Mouse (Mus musculus) forebrain, embryonic 14.5 days (tissue): Measurements from ENCODE around the gene Sec24d. TPM values are rescaled to one million over a fixed set of nuclear protein-coding genes. Genes with fewer than 3 reads are reported as not detected.
"Not testable (repeated sequence)": the region's sequence is repeated elsewhere in the genome, so short reads cannot be mapped to it uniquely, and the experiment has no call there.

Experiments used
- ATAC-seq: fragments of 200-750 bp; cut with Nextera tagmentation; 2 replicates; pipeline ENCODE4 v1.8.0; 2017; ENCODE audit warnings: mild to moderate bottlenecking, moderate library complexity
- DNase-seq: peaks from one replicate; pipeline ENCODE4 v3.0.0-alpha.2; 2015; ENCODE audit warnings: low spot score
- H3K27ac ChIP-seq: fragments of 300-500 bp; sonication (generic); 2 replicates; pipeline ENCODE4 v1.5.1; 2014; ENCODE audit warnings: low read depth, mild to moderate bottlenecking, control low read depth, low read length, moderate library complexity
- H3K27me3 ChIP-seq: fragments of 300-500 bp; sonication (generic); replicated peaks from 2 replicates; pipeline ENCODE4 v1.6.1; 2014; ENCODE audit warnings: low read length, control low read depth, mixed read lengths; ENCODE audit not compliant: control insufficient read depth, insufficient read depth
- H3K36me3 ChIP-seq: fragments of 300-500 bp; sonication (generic); 2 replicates; pipeline ENCODE4 v1.6.1; 2014; ENCODE audit warnings: low read length, control low read depth; ENCODE audit not compliant: control insufficient read depth, insufficient read depth
- H3K4me1 ChIP-seq: fragments of 300-500 bp; sonication (generic); 2 replicates; pipeline ENCODE4 v1.6.1; 2014; ENCODE audit warnings: antibody characterized with exemption, low read length, control low read depth; ENCODE audit not compliant: control insufficient read depth, insufficient read depth
- H3K4me2 ChIP-seq: fragments of 300-500 bp; sonication (generic); 2 replicates; pipeline ENCODE4 v1.6.1; 2014; ENCODE audit warnings: mild to moderate bottlenecking, control low read depth, low read length
- H3K4me3 ChIP-seq: fragments of 300-500 bp; sonication (generic); 2 replicates; pipeline ENCODE4 v1.5.1; 2014; ENCODE audit warnings: low read depth, low read length, control low read depth
- H3K9ac ChIP-seq: fragments of 300-500 bp; sonication (generic); 2 replicates; pipeline ENCODE4 v1.6.1; 2014; ENCODE audit warnings: mild to moderate bottlenecking, low read length, control low read depth, moderate library complexity
- H3K9me3 ChIP-seq: fragments of 300-500 bp; sonication (generic); replicated peaks from 2 replicates; pipeline ENCODE4 v1.6.1; 2016; ENCODE audit warnings: low read length, control low read depth, mixed read lengths; ENCODE audit not compliant: control insufficient read depth
- WGBS: fragments of 180-500 bp; shearing (Covaris S2); extraction: QIAGEN DNeasy Blood & Tissue Kit; methylation state at CpG from one replicate; pipeline ENCODE4 v1.1.7; 2014; 5-methylcytosine and 5-hydroxymethylcytosine counted together
- polyA plus RNA-seq: library from polyadenylated mRNA; unstranded; fragments of >200 nt; fragmentation: Nextera tagmentation; extraction: Ambion mirVana; gene quantifications from 2 replicates; pipeline ENCODE4 v1.2.1, GENCODE M21; 2014

Gene Sec24d
- polyA plus RNA-seq, 1 experiment from 2014 or later = 16.8 TPM

GRCm38 (mm10) chr3:123356377-123356991, 89.2 kb downstream of the Sec24d start:
- H3K9me3 ChIP-seq = no peaks in the 10 kb centered on the region
- no peak overlapping the region for H3K9ac ChIP-seq
- H3K4me1 ChIP-seq = no peaks in the 10 kb centered on the region
- no peak overlapping the region for H3K4me3 ChIP-seq
- H3K4me2 ChIP-seq = no peak overlapping the region
- no peaks in the 10 kb centered on the region for H3K27me3 ChIP-seq
- DNase-seq (no peak), ATAC-seq (no peak)
- WGBS = 83% methylated on average over 4 of the region's 4 CpGs
- no peak overlapping the region for H3K27ac ChIP-seq
- H3K36me3 ChIP-seq = no peaks in the 10 kb centered on the region

DNA sequence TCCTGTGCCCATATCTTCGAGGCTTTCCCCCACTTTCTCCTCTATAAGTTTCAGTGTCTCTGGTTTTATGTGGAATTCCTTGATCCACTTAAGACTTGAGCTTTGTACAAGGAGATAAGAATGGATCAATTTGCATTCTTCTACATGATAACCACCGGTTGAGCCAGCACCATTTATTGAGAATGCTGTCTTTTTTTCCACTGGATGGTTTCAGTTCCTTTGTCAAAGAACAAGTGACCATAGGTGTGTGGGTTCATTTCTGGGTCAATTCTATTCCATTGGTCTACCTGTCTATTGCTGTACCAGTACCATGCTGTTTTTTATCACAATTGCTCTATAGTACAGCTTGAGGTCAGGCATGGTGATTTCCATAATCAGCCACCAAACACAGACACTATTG, 99.6 kb downstream of the Sec24d start:
- WGBS = 93% methylated on average over 2 of the region's 2 CpGs
- H3K9ac ChIP-seq = not testable (repeated sequence)

GRCm38 (mm10) chr3:123369161-123369560, 101.9 kb downstream of the Sec24d start:
- Histone ChIP-seq H3K9me3 (no peaks in the 10 kb centered on the region), H3K4me2 (no peak overlapping the region), H3K9ac (no peak overlapping the region), H3K4me1 (no peaks in the 10 kb centered on the region), H3K36me3 (peaks cover 56% of the 10 kb centered on the region), H3K27me3 (no peaks in the 10 kb centered on the region), H3K4me3 (no peak overlapping the region), H3K27ac (no peak overlapping the region)
- ATAC-seq (no peak), DNase-seq (no peak)
- WGBS = 91% methylated on average over 12 of the region's 12 CpGs

More for the DNA sequence above, 99.6 kb downstream of the Sec24d start:
- H3K9me3 ChIP-seq, H3K4me1 ChIP-seq, DNase-seq, ATAC-seq, H3K4me2 ChIP-seq, H3K27me3 ChIP-seq, H3K4me3 ChIP-seq, H3K27ac ChIP-seq: not testable (repeated sequence)
- H3K36me3 ChIP-seq = peaks cover 49% of the 10 kb centered on the region

- Histone ChIP-seq H3K9me3 (no peaks in the 10 kb centered on the region), H3K4me2 (no peak overlapping the region), H3K36me3 (peaks cover 63% of the 10 kb centered on the region), H3K27me3 (no peaks in the 10 kb centered on the region), H3K4me1 (no peaks in the 10 kb centered on the region), H3K27ac (no peak overlapping the region), H3K4me3 (no peak overlapping the region), H3K9ac (no peak overlapping the region)
- ATAC-seq (no peak), DNase-seq (no peak)
- 96% methylated on average over 5 of the region's 5 CpGs for WGBS
These were observed 103.7 kb downstream of the Sec24d start for GRCm38 (mm10) chr3:123370927-123371326.

DNA sequence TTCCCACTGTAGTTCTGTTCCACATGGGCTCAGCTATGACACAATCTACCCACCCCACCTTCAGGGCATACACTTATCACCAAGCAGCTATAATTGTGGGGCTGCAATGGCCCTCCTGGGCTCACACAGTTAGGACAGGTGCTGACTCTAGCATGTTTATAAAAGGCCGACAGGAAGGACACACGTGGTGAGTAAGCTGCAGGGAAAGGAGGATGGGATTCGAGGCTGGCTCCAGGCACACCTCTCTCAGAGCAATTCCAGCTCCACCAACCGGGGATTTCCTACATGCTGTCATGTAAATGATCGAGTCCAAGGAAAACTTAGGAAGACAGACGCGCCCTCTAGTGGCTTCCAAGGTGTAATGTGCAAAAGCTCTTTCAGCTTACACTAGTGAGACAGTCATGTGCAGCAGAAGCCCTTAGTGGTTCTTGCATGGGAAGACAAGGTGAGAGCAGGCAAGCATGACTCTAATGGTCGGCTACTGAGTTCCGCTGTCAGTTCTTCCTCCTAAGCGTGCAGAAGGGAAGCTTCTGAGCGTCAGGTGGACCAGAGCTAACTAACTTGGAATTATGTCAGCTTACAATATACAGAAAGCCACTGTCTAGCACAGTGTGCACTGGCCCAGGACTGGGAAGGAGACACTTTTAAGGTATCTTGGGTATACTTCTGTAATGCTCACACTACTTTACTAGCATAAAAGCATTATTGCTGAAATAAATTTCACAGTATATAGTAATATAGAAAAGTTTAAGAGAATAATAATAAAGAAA, 104.7 kb downstream of the Sec24d start:
- Histone ChIP-seq H3K9me3 (no peaks in the 10 kb centered on the region), H3K9ac (no peak overlapping the region), H3K27me3 (no peaks in the 10 kb centered on the region), H3K4me2 (no peak overlapping the region), H3K4me1 (no peaks in the 10 kb centered on the region), H3K27ac (no peak overlapping the region), H3K36me3 (peaks cover 63% of the 10 kb centered on the region), H3K4me3 (no peak overlapping the region)
- 32% methylated on average over 11 of the region's 11 CpGs for WGBS
- peak; percentile 87 for DNase-seq
- peak; percentile 74 for ATAC-seq

DNA sequence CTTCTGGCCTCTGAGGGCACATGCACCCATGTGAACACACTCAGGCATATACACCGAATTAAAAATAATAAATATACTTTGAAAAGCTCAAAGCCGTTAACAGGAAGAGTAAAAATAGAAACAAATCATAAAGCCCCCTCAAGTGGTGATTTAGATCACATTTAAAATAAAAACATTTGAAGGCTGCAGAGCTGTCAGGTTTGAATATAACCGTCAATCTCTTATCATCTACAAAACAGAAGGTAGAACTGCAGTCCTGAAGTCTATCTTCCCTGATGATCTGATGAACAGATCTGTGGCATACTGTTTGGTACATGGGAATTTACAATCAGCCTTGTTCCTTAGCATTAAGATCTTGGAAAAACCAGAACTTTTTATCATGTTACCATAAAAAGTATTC, 109.3 kb downstream of the Sec24d start:
- no peak overlapping the region for H3K4me3 ChIP-seq
- no peaks in the 10 kb centered on the region for H3K4me1 ChIP-seq
- DNase-seq = no peak
- H3K27ac ChIP-seq = no peak overlapping the region
- ATAC-seq = no peak
- WGBS = 97% methylated on average over 3 of the region's 3 CpGs
- no peaks in the 10 kb centered on the region for H3K27me3 ChIP-seq
- no peak overlapping the region for H3K9ac ChIP-seq
- no peaks in the 10 kb centered on the region for H3K9me3 ChIP-seq
- H3K4me2 ChIP-seq = no peak overlapping the region
- peaks cover 53% of the 10 kb centered on the region for H3K36me3 ChIP-seq

DNA sequence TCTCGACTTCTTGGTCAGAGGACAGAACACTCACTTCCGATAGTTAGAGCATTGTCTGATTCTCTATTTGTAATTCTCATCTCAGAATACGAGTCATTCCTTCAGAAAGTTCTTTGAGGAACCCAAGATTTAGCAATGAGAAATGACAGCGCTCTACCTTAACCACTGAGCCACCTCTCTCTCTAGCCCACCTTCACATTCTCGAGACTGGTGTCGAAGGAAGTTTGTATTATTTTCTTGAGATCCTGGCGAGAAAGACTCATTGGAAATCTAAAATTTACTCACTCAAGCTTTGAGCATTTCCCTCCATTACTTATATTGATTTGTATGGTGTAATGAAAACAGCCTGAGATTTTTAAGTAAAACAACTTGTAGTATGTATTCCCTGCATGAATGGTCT, 117.2 kb downstream of the Sec24d start:
- WGBS = 92% methylated on average over 7 of the region's 7 CpGs
- peak overlapping the region; percentile 54 for H3K4me2 ChIP-seq
- no peak overlapping the region for H3K9ac ChIP-seq
- H3K4me1 ChIP-seq = peaks cover 5% of the 10 kb centered on the region
- H3K27me3 ChIP-seq = no peaks in the 10 kb centered on the region
- no peak overlapping the region for H3K27ac ChIP-seq
- no peak overlapping the region for H3K4me3 ChIP-seq
- DNase-seq = no peak
- H3K36me3 ChIP-seq = peaks cover 16% of the 10 kb centered on the region
- no peak for ATAC-seq
- no peaks in the 10 kb centered on the region for H3K9me3 ChIP-seq

DNA sequence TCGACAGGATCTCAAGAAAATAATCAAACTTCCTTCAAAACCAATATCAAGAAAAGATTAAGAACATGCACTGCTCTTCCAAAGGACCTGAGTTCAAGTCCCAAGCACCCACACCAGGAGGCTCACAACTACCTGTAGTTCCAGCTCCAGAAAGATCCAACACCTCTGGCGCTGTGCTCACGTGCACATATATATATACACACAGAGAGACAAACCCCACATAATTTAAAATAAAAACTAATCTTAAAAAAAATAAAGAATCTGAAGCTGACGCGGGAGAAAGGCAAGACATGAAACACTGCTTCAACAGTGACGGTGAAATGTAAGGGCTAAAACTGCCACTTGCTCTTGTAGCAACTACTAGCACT, 117.8 kb downstream of the Sec24d start:
- ATAC-seq = peak; percentile 6
- Histone ChIP-seq H3K9ac (peak overlapping the region; percentile 71), H3K4me2 (peak overlapping the region; percentile 54), H3K27me3 (no peaks in the 10 kb centered on the region), H3K27ac (peak overlapping the region; percentile 91), H3K36me3 (peaks cover 10% of the 10 kb centered on the region), H3K4me1 (peaks cover 5% of the 10 kb centered on the region), H3K9me3 (no peaks in the 10 kb centered on the region), H3K4me3 (peak overlapping the region; percentile 60)
- WGBS = 10% methylated on average over 6 of the region's 6 CpGs
- peak; percentile 1 for DNase-seq

DNA sequence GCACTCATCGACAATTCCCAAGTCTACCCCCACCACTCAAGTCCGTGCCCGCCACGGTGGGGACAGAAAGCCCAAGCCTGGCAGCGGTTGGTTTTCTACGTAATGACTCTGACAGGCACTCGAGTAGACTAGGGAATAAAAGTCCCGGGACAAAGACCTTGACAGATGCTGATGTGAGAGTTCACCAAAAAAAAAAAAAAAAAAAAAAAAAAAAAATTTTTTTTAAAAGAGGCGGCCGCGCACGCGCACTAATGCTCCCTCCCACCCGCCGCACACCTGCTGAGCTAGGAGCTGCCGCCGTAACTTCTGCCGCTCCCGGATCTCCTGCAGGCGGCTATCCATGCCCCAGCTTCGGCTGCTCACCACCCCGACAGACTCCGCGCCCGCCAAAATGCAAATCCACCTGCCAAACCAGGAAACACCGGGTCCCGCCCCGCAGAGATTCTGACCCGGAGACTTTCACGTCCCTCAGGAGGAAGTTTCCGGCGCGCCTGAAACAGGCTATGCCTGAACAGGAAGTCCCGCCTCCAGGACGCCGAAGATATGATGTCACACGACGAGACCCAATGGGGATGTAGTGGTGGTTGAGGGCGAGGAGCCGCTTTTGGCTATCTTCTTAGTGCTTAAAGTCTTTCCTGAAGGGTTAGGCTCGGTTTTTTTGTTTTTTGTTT, 118.4 kb downstream of the Sec24d start, which contains the start of gene Mettl14:
TSS of gene Mettl14 (minus strand) at position 623 of the 671 bp plus-strand sequence.
- peak within 1 kb of the TSS; percentile 91 for H3K27ac ChIP-seq
- H3K36me3 ChIP-seq = peaks cover 7% of the 10 kb centered on the region

More for the DNA sequence above, 118.4 kb downstream of the Sec24d start, which contains the start of gene Mettl14:
- Histone ChIP-seq H3K4me3 (peak within 1 kb of the TSS; percentile 60), H3K9me3 (no peaks in the 10 kb centered on the region), H3K27me3 (no peaks in the 10 kb centered on the region), H3K4me2 (peak within 1 kb of the TSS; percentile 56), H3K4me1 (peaks cover 5% of the 10 kb centered on the region), H3K9ac (peak within 1 kb of the TSS; percentile 71)
- WGBS = under 1% methylated on average over 41 of the region's 41 CpGs
- DNase-seq (peak; percentile 100), ATAC-seq (peak; percentile 99)
